Mouse (Mus musculus): ENCODE measurements around the gene Pou2f2. TPM values are rescaled to one million over a fixed set of nuclear protein-coding genes. Genes with fewer than 3 reads are reported as not detected.

Pou2f2 gene
- total RNA-seq, 2 experiments from 2014 or later, result 12.5 to 14.0 TPM

GRCm38 (mm10) chr7:25214172-25214571 lies 34.6 kb upstream of the Pou2f2 start:
- intact Hi-C loops (cut with DNase I), result no loop called here

DNA sequence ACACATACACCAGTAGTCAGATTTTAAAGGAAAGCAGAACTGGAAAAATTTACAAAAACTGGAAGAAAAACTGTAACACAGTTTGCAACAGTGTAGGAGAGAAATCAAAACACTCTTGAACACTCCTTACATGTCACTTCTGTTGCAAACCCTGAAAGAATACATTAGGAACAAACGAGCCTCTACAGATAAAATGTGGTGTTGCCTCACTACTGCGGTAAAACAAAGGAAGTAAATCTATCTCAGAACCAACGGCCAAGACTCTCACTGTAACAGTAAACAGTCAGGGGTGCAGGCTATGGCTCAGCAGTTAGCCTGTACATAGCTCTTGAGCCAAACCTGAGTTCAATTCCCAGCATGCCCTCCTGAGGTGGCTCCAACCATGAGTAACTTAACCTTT lies 33.6 kb upstream of the Pou2f2 start:
- no peak for DNase-seq (ENCODE audit: extremely low spot score in 1 of 2, low spot score in 2 of 2)
- Histone ChIP-seq H3K27ac (no peak overlapping the region), H3K4me3 (no peak overlapping the region)
- no peak for TF ChIP-seq CTCF (IDR thresholded peaks at IDR 0.05)
- intact Hi-C loops (cut with DNase I), result no loop called here

More at GRCm38 (mm10) chr7:25214172-25214571, 34.6 kb upstream of the Pou2f2 start:
- TF ChIP-seq CTCF (IDR thresholded peaks at IDR 0.05), result no peak
- Histone ChIP-seq H3K27ac (no peak overlapping the region), H3K4me3 (no peak overlapping the region)
- DNase-seq (ENCODE audit: extremely low spot score in 1 of 2, low spot score in 2 of 2), result no peak

DNA sequence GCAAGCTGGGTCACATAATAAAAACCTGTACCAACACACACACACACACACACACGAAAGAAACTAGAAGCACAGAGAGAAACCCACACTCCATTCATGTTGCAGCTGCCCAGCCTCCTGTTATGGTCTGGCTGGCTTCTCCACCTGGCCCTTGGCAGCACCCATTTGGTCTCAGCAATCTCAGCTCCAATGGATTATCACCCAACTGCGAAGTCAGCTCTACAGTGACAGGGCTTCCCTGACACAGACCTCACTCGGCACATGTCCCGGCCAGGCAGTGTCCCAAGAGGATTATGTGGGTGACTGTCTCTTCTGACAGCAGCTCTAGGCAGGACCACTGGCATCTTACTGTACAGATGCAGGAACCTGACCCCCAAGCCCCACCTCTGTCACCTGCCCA lies 31.0 kb upstream of the Pou2f2 start:
- H3K27ac ChIP-seq, result no peak overlapping the region
- intact Hi-C loops (cut with DNase I), result no loop called here
- DNase-seq (ENCODE audit: extremely low spot score in 1 of 2, low spot score in 2 of 2), result no peak
- H3K4me3 ChIP-seq, result no peak overlapping the region
- TF ChIP-seq CTCF (IDR thresholded peaks at IDR 0.05), result no peak

- Histone ChIP-seq H3K4me3 (no peak overlapping the region), H3K27ac (no peak overlapping the region)
- DNase-seq (ENCODE audit: extremely low spot score in 1 of 2, low spot score in 2 of 2), result no peak
- intact Hi-C loops (cut with DNase I), result no loop called here
- no peak for TF ChIP-seq CTCF (IDR thresholded peaks at IDR 0.05)
These were observed 29.7 kb upstream of the Pou2f2 start for GRCm38 (mm10) chr7:25209161-25209622.

- no peak overlapping the region for H3K27ac ChIP-seq
- TF ChIP-seq CTCF (IDR thresholded peaks at IDR 0.05), result no peak
- DNase-seq (ENCODE audit: extremely low spot score in 1 of 2, low spot score in 2 of 2), result no peak
- intact Hi-C loops (cut with DNase I), result no loop called here
- no peak overlapping the region for H3K4me3 ChIP-seq
These were observed 26.7 kb upstream of the Pou2f2 start for GRCm38 (mm10) chr7:25206094-25206830.

DNA sequence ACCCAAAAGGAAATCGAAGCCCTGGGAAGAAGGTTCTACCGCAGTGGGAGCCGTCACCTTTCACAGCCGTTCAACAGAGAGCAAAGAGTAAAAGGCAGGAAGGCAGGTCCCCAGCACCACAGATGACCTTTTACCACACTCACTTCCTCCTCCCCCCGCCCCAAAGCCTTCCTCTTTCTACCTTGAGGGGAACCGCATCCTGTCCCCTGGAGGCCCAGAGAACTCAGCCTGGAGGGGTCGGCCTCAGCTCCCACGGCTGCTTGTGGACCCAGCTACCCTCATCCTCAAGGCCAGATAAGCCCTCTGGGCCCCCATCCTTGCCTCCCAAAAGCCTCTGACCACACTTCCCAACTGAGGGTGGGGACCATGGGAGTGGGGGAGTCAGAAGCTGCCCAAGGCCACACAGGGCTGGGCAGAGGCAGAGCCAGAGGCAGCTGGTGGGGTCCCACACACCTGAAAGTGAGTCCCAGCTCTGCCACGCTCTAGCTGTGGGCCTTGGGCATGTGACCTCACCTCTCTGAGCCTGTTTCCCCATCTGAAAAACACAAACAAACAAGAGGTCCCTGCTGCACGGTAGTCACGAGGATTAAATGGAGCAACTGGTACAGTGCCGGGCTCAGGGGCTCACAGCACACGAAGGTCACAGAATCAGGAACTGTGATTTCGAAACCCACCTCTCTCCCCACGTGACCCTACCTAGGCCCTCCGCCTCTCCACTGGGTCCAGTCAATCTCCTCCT lies 26.0 kb upstream of the Pou2f2 start:
- intact Hi-C loops (cut with DNase I), result no loop called here
- Histone ChIP-seq H3K4me3 (no peak overlapping the region), H3K27ac (no peak overlapping the region)
- no peak for TF ChIP-seq CTCF (IDR thresholded peaks at IDR 0.05)
- no peak for DNase-seq (ENCODE audit: extremely low spot score in 1 of 2, low spot score in 2 of 2)

GRCm38 (mm10) chr7:25203624-25204023 lies 24.1 kb upstream of the Pou2f2 start:
- no peak for DNase-seq (ENCODE audit: extremely low spot score in 1 of 2, low spot score in 2 of 2)
- H3K27ac ChIP-seq, result no peak overlapping the region
- H3K4me3 ChIP-seq, result no peak overlapping the region
- intact Hi-C loops (cut with DNase I), result no loop called here
- TF ChIP-seq CTCF (IDR thresholded peaks at IDR 0.05), result no peak

DNA sequence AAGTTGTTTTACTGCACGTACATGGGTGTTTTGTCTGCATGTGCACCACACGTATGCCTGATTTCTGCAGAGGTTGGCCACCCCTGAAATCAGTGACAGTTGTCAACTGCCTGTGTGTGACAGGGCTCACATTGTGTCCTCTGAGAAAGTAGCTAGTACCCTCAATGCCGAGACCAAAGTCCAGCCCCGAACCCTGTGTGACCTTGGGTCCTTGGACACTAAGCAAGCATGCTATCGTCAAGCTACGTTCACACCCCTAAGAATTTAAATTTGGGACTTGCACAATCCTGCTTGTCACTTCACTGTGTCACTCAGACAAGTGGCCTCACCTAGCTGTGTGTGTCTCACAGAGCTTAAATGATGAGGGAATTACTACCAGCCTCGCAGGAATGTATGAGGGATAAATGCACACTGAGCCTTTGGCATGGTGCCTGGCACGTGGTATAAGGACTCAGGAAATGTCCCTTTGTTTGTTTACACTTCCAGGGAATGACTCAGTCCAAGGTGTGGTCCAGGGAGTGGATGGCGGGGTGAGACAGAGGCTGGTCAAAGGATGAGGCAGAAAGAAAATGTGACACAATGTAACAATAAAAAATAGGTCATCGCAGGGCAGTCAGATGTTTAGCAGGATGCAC lies 18.0 kb upstream of the Pou2f2 start:
- intact Hi-C loops (cut with DNase I), result no loop called here
- DNase-seq (ENCODE audit: extremely low spot score in 1 of 2, low spot score in 2 of 2), result no peak
- no peak overlapping the region for H3K27ac ChIP-seq
- H3K4me3 ChIP-seq, result no peak overlapping the region
- no peak for TF ChIP-seq CTCF (IDR thresholded peaks at IDR 0.05)

DNA sequence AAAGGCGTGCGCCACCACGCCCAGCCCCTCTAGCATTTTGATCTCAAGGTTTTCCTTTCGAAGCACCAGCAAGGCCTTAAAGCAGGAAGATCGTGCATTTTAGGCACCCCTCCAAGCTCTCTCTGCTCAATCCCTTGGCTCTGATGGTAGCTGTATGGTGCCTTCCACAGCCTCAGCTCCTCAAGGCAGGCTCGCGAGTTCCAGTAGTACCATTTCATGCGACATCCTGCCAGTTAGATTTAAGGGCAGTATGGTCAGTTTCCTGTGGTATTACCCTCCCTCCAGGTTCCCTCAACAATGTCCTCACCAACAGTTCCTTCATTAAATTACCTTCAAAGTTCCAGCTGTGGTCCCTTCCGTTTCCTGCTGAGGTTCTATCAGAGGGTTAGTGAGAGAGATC lies 16.6 kb upstream of the Pou2f2 start:
- intact Hi-C loops (cut with DNase I), result no loop called here
- no peak for DNase-seq (ENCODE audit: extremely low spot score in 1 of 2, low spot score in 2 of 2)
- H3K27ac ChIP-seq, result no peak overlapping the region
- H3K4me3 ChIP-seq, result no peak overlapping the region
- no peak for TF ChIP-seq CTCF (IDR thresholded peaks at IDR 0.05)

GRCm38 (mm10) chr7:25195148-25195547 lies 15.6 kb upstream of the Pou2f2 start:
- DNase-seq (ENCODE audit: extremely low spot score in 1 of 2, low spot score in 2 of 2), result no peak
- Histone ChIP-seq H3K27ac (no peak overlapping the region), H3K4me3 (no peak overlapping the region)
- intact Hi-C loops (cut with DNase I), result no loop called here
- TF ChIP-seq CTCF (IDR thresholded peaks at IDR 0.05), result no peak

- TF ChIP-seq CTCF (IDR thresholded peaks at IDR 0.05), result no peak
- Histone ChIP-seq H3K4me3 (no peak overlapping the region), H3K27ac (no peak overlapping the region)
- intact Hi-C loops (cut with DNase I), result no loop called here
- DNase-seq (ENCODE audit: extremely low spot score in 1 of 2, low spot score in 2 of 2), result no peak
These were observed 12.6 kb upstream of the Pou2f2 start for GRCm38 (mm10) chr7:25192110-25192509.

- Histone ChIP-seq H3K27ac (no peak overlapping the region), H3K4me3 (no peak overlapping the region)
- DNase-seq (ENCODE audit: extremely low spot score in 1 of 2, low spot score in 2 of 2), result no peak
- TF ChIP-seq CTCF (IDR thresholded peaks at IDR 0.05), result no peak
- intact Hi-C loops (cut with DNase I), result no loop called here
These were observed 11.3 kb upstream of the Pou2f2 start for GRCm38 (mm10) chr7:25190806-25191205.
